Mouse (Mus musculus) spleen, adult 2 months (tissue): ENCODE data around the gene Afm.

ENCODE experiments used
- CTCF ChIP-seq: fragments of 200-500 bp; IDR thresholded peaks from 2 replicates; pipeline ENCODE4 v1.5.1; 2011; ENCODE audit warnings: mild to moderate bottlenecking, inconsistent platforms; ENCODE audit not compliant: insufficient read depth, insufficient read length, insufficient replicate concordance; ENCODE audit errors: extremely low read depth
- POLR2A ChIP-seq: fragments of 200-500 bp; IDR thresholded peaks from 2 replicates; pipeline ENCODE4 v1.6.1; 2011; ENCODE audit warnings: low read depth, low read length, inconsistent platforms

DNA sequence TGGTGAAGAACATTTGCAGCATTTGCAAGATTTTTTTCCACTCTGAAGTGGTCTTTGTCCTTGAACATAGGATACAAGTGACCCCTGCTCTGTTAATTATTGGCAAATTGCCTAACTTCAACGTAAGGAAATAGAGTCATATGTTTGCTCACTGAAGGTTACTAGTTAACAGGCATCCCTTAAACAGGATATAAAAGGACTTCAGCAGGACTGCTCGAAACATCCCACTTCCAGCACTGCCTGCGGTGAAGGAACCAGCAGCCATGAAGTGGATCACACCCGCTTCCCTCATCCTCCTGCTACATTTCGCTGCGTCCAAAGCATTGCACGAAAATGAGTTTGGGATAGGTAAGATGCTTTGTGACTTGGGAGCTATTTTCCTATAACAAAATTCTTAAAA lies 28.2 kb upstream of the Afm start, which contains the start of gene Afp:
- TF ChIP-seq CTCF (no peak), POLR2A (no peak)
